Mouse (Mus musculus) thymus, postnatal 4 days (tissue): ENCODE results near the gene Tecpr2.

Experiments
- DNase-seq: peaks from one replicate; pipeline ENCODE4 v3.0.0; 2021

Tecpr2 gene

DNA sequence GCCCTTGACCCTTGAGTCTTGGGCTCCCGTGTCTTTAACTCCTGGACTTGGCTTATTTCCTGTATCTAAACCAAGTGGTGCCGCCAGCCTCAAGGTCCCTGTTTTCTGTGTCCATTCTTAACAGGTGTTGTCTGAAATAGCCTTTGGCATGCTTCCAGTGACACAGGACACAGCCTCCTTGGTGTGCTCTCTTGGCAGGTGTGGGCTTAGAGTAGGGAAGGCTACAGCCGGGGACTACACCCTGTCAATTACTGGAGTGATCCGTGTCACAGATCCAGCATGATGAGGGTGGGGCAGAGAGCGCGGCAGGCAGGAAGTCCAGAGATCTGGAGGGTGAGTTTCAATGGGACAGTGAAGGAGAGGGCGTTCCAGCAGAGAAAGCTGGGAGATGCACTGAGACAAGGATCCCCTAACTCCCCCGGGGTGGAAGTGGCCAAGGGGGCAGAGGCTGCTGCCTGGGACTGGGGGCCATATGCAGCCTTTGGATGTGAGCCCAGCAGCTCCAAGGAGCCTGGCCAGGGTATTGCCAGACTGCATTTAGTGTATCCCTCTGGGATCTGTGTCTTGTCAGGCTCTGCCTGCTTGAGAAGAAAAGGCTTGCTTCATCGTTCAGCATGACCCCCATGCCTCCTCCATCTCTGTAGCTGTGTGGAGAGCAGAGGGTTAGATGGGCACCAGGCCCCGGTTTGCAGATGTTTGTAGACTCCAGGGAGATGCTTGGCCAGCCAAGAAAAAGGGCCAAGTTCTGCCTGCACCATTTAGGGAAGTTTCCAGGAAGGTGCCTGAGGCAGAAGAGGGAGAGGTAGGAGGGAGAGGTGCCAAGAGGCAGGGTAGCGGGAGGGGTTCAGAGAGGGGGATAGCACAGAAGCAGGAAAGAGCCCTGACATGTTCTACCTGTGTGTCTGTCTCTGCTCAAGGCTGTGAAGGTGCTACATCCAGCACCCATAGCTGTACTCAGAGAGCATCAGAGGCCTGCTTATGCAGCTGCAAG lies 119.7 kb downstream of the Tecpr2 start:
- DNase-seq, result no peak

GRCm38 (mm10) chr12:111009615-111010257 lies 120.7 kb downstream of the Tecpr2 start:
- DNase-seq, result no peak

- no peak for DNase-seq
Observed at GRCm38 (mm10) chr12:111016807-111017206, 127.7 kb downstream of the Tecpr2 start.

DNA sequence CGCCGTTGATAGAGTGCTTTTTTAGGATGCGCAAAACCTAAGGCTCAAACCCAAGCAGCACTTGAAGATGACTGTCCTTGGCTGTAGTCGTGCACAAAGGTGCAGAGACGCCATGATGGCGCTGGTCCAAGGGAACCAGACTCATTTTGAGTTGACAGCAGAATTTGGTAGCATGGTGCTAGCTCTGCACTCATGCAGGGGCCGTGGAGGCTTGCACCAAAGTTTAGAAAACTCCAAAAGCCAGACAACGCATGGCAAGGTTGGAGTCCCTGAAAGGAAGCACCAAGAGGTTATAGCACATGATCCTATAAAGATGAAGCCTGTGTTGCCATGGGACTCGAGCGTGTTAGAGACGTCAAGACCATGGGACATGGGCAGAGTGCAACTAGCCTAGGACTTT lies 129.0 kb downstream of the Tecpr2 start:
- DNase-seq, result no peak

DNA sequence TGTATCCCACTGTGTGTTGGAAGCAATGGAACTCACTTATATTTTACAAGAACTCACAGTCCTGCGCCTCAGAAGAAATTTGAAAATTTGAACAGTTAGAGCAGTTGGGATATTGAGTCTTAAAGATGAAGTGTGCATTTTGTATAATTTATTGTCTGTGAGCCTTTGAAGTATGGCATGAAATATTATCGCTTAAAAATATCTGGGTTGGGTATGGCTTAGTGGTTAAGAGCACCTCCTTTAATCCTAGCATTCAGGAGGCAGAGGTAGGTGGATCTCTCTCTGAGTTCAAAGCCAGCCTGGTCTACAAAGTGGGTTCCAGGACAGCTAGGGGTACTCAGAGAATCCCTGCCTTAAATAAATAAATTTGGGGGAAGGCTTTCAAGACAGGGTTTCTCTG lies 130.0 kb downstream of the Tecpr2 start:
- DNase-seq, result no peak

DNA sequence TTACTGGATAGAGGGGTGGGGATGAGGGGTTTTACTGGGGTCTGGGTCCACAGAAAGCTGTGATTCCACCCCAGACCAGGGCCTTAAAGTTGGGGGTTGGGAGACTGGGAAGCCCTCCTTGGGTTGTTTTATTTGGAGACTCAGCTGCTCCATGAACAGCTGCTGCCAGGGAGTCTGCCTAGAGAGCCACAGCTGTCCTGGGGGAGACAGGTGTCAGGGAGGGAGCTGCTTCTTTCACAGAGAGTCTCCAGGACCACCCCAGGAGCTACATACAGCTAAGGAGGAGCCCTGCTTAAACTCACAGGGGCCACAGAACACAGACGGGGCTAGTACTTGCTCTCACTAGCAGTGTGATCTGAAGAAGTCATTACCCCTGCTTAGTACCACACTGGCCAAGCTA lies 132.1 kb downstream of the Tecpr2 start:
- DNase-seq, result no peak

- DNase-seq, result no peak
Observed at GRCm38 (mm10) chr12:111021577-111021976, 132.5 kb downstream of the Tecpr2 start.
